Mouse (Mus musculus) kidney, adult 2 months (tissue): Measurements from ENCODE around the gene Tardbp.

ENCODE experiments used
- CTCF ChIP-seq: fragments of 200-500 bp; conservative IDR thresholded peaks from 2 replicates; pipeline ENCODE4 v1.5.1; 2011; ENCODE audit warnings: low read depth, mild to moderate bottlenecking, control low read depth, low read length, moderate library complexity, mixed read lengths; ENCODE audit not compliant: insufficient read depth, insufficient read length
- POLR2A ChIP-seq: fragments of 200-500 bp; IDR thresholded peaks from one replicate; pipeline ENCODE4 v1.6.1; 2011; ENCODE audit warnings: low read depth, low read length, control low read depth

- TF ChIP-seq CTCF: no peak
- no peak for TF ChIP-seq POLR2A
Observed at GRCm38 (mm10) chr4:148604141-148604540, 22.7 kb downstream of the Tardbp start.
